Mouse (Mus musculus): ENCODE measurements around the gene Itgb2.
A peak's percentile ranks its signal among the peaks of the same experiment; 100 is the strongest.

Gene Itgb2

DNA sequence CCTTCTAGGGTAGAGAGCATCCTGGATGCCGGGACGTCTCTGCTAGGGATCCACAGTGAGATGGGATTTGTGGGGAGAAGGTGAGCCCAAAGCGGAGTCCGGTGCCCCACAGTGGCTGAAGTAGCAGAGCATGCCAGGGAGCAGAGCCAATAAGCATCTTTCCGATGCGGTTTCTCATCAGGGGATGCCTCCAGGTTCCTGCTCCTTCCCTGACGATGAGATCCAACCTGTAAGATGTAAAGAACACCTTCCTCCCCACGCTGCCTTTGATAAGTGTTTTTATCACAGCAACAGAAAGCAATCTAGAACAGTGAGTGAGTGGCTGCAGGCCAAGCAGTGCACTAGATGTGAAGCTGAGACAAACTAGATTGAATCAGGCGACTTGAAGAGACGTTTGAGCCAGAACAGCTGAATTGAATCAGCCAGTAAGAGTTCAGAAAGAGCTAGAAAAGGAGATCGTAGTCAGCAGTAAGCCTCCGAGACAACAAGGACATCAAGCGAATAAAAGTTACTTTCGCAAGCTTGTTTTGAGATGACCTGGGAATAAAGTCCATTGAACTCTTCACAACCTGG is 13.6 kb upstream of the Itgb2 start:
- DNase-seq (ENCODE audit: low spot score in 2 of 2) = no peak

DNA sequence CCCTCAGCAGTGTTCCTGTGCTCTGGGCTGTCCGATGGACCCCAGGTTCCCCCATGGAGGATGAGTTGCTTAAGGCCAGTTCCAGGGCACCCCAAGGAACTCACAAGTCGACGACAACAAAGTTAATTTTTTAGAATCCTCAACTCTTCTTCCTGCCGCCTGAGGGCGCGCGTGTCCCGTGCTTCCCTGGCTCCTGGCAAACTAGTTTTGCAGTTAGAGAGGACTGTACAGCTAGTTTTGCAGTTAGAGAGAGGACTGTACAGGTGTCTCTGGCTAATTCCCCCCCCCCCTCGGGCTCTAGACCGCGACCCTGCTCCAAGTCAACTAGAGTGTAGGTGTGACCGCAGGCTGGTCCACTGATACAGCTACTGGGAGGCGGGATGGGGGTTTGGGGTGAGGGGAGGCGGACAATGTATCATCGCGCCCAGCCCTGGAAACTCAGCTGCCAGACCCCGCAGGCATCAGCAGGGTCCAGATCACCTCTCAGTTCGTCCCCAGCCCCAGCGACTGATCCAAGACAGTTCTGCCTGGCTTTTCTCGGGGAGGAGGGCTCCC is 12.9 kb upstream of the Itgb2 start:
- DNase-seq (ENCODE audit: low spot score in 2 of 2) = peak; percentile 64 to 73

DNA sequence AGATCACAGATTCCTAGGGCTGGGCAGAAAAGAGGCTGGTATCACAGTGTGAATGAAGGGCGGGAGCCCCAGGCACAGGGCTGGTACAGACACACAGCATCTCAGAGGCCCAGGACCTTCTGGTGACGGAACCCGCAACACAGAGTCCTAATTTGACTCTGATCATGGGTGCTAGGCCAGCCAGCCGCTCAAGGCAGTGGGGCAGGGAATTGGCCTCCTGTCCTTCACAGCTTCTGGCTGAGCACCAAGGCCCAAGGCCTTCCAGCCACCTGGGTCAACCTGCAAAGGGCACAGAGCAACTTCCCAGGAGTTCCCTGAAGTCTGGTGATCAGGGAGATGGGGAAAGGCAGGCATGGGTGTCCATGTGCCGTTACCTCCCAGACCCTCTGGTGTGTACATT is 12.3 kb upstream of the Itgb2 start:
- DNase-seq (ENCODE audit: low spot score in 2 of 2) = no peak

DNA sequence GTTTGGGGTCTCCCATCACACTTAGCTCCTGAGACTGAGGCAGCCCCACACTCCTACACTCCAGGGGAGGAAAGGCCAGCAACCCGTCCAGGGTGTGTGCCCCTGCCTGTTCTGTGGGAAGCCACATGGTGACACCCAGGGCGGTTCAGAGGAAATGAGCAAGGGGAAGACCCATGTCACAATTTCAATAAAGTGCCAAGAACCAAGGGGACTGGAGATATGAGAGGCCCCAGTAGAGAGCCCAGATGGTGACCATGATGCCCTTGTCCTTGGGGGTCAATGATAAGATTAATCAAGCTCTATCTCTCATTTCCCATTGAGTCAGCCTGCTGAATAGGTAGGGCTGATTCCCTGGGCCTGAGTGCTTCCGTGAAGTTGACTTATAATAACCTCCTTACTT is 10.9 kb upstream of the Itgb2 start:
- no peak for DNase-seq (ENCODE audit: low spot score in 2 of 2)

DNA sequence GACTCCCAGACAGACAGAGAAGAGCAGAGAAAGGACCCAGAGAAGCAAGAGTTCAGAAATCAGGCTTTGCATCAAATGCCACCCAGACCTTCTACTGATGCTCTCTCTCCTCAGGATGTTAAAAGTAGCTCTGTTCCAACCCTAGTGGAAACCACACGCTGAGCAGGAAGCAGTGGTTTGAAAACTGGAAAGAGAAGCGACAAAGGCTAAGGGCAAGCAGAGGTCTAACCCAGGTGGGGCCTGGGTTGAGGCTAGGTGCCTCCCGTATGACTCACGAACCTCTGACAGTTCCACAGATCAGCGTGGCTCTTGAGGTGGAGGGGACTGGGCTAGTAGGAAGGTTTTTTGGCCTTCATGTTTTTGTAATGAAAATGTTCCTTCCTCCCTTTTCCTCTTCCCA is 9.6 kb upstream of the Itgb2 start:
- no peak for DNase-seq (ENCODE audit: low spot score in 2 of 2)

DNA sequence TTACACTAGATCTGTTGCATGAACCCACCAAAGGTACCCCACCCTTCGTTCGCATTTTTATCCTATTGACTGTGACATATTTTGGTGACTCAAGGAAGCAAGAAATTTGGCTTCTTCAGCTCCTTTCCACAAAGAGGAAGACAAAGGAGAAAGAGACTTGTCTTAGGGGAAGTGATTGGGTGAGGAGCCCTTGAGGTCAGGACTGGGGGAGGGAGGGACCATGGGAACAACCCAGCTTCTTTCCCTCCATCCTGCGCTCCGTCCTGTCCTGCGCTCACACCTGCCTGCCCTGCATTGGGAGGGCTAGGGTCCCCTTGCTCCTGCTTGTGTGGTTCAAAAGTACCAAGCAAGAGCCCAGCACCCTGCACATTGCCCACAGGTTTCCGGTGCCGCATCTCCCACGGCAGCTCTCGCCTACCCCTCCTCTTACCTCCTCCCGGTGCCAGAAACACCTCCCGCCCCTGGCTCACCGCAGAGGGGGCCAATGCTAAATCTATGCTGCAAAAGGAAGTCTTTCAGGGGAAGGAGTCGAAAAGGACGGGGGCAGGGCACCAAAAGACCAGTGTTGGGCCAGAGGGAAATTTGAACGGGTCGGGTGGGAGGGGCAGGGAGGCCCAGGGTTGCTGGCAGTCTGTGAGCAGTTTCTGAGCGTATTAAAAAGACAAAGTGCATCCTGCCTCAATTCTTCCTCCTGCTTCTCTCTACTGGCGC is 7.9 kb upstream of the Itgb2 start:
- no peak for DNase-seq (ENCODE audit: low spot score in 2 of 2)

DNA sequence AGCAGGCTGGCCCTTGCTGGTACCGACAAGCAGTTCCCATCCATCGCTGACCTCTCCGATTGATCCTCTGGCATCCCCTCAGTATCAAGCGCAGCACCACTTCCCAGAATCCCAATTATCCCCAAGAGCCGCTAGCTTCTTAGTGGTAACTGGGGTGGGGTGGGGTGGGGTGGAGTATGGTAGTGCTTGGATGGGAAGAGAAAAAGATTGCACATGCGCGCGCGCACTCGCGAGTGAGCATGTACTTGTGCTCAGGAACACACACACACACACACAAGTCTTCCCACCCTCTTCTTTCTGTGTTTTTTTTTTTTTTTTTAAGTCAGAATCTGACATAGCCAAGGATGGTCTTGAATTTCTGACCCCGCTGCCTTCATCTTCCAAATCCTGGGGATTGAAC is 7.3 kb upstream of the Itgb2 start:
- DNase-seq (ENCODE audit: low spot score in 2 of 2) = no peak

DNA sequence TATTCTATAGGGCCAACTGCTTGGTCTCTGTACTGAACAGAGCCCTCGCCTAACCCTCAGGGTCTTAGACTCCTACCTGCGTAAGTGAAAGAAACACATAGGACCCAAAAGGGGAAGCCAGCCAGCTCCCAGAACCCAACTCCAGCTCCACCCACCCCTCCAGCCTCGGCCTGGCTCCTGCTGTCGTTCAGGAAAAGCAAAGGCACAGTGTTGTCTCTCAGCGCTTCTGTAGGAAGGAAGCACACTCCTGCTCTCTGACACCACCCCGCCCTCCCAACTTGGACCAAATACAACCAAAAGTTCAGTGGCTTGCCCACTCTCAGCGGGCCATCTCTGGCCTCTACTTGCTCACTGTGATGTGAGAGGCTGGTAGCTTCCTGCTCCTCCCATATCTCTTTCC is 6.7 kb upstream of the Itgb2 start:
- DNase-seq (ENCODE audit: low spot score in 2 of 2) = no peak

DNA sequence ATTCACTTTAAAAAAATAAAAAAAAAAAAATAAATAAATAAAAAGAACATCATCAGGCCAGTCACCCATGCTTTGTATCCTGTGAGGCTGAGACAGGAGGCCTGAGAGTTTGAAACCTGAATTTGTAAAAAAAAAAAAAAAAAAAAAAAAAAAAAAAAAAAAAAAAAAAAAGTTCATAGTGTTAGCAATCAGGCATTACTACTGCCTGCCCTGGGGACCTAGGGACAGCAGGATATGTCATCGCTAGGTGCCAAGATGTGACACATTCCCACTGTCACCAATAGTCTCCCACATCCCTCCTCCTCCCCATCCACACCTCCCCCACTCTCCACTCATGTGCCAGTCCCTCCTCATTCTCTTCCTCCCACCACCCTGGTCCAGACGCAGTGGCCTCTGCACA is 3.6 kb upstream of the Itgb2 start:
- DNase-seq (ENCODE audit: low spot score in 2 of 2) = no peak

DNA sequence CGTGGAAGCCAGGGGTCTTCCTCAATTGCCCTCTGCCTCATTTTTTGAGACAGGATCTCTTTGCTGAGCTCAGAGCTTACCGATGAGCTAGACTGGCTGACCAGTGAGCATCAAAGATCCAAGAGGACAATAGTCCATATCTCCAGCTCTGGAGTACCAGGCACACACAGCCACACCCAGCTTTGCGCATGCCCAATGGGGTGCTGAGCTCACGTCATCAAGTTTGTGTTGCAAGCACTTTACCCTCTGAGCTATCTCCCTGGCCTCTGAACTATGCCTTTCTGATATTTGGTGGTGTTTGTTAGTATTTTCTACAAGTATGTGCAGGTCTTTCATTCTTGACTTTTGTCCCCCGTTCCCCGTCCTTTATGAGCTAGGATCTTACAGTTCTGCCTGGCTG is 1.4 kb upstream of the Itgb2 start:
- no peak for DNase-seq (ENCODE audit: low spot score in 2 of 2)

DNA sequence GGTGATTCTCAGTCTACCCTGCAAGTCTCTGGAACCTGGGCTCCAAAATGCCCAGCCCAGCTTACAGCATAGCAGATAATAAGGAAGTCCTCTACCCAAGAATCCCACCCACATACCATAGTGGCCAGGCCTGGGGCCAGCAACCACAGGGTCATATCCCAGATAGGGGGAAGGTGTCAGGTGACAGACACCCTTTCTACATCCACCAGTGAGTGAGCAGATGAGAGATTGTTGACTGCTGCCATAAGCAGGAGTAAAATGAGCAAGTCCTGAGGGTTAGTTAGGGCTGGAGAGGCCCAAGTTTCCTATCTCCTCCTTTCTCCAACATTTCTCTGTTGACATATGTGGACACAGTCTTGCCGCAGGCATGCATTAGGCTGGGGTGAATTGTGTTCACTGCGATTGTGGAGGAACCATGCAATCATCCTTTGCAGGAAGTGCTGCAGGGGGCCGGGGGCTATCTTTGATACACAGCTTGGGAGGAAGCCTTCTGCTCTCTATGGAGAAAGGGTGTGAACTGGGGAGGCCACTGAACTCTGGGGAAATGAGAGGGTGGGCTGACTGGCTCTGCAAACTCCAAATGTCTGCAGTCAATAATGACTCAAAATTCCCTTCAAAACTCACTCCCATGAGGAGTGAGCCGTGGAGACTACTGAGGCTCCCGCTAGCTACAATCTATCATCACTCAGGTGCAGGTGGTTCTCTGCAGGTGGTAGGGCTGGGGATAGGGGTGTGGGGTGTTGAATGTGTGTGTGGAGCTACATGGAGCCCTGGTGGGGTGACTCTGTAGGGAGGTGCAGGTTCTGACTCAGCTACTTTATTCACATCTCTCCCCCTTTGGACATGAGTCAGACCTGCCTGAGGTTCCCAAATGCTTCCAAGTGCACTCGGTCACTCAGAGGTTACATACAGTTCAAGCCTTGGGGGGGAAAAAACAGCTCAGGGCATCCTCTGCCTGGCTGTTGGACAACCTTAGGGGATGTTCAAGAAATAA is 1.3 kb downstream of the Itgb2 start:
- DNase-seq (ENCODE audit: low spot score in 2 of 2) = no peak

DNA sequence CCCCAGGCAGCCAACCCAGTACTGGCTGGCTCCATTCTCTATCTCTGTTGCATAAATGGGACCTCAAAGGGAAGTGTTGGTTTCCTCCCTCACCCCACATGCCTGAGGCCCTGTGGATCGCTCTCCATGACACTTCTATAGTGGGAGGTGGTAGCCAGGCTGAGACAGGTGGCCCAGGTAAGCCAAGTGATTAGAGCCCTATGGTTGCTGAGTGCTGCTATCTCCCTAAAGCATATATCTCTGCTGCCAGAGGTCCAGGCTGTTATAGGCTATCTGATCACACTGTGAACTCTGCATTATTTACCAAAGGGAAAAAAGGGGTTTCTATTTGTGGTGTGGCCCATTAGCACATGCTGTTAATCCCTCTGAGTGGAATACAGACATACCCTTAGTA is 2.0 kb downstream of the Itgb2 start:
- DNase-seq (ENCODE audit: low spot score in 2 of 2) = no peak

DNA sequence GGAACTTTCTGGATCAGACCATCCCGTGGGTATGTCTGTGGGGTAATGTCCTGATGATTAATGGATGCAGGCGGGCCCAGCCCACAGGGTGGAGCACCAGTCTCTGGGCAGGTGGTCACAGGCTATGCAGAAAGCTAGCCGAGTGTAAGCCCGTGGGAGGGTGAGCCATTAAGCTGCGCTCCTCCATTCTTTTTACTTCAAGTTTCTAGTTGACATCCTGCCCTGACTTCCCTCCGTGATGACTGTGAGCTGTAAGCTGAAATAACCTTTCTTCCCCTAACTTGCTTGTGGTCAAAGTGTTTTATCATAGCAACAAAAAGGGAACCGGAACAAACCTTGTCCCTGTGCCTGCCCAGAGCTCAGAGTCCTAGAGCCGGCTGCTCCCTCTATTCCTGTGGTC is 6.7 kb downstream of the Itgb2 start:
- DNase-seq (ENCODE audit: low spot score in 2 of 2) = no peak

DNA sequence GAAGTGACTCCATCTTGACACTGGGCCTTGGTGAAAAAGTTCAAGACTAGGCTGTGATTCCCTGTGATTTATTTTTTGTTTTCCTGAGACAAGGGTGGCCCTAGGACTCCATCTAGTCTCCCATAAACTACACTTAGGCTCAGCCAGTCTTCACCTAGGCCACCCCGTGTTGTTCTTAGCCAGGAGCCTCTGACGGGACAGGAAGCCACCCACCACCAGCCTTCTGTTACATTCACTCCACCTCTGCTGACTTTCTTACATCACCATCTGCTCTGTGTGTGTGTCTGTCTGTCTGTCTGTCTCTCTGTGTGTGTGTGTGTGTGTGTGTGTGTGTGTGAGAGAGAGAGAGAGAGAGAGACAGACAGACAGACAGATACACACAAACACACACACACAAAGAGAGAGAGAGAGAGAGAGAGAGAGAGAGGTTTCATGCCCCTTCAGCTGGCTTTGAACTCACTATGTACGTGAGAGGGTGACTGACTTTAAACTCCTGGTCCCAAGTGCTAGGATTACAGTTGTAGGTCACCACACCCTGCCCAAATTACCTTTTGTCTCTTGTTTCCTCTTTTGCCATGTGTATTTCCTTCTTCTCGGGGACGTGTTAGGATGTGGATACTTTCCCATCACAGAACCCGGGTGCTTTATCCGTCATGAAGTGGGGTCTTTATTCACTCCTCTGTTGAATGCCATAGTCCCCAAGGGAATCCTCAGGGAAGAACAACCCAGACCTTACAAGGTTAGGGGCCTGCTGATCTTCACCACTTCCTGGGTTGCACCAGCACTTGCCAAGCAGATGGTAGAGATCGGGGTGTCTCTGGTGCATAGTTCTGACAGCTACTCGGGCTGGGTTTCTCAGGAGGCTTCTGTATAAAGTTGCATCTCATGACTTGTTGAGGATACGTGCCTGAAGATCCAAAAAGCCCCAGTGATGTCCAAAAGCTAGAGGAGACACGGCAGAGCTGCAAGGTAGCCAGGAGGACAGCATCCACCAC is 7.5 kb downstream of the Itgb2 start:
- no peak for DNase-seq (ENCODE audit: low spot score in 2 of 2)

DNA sequence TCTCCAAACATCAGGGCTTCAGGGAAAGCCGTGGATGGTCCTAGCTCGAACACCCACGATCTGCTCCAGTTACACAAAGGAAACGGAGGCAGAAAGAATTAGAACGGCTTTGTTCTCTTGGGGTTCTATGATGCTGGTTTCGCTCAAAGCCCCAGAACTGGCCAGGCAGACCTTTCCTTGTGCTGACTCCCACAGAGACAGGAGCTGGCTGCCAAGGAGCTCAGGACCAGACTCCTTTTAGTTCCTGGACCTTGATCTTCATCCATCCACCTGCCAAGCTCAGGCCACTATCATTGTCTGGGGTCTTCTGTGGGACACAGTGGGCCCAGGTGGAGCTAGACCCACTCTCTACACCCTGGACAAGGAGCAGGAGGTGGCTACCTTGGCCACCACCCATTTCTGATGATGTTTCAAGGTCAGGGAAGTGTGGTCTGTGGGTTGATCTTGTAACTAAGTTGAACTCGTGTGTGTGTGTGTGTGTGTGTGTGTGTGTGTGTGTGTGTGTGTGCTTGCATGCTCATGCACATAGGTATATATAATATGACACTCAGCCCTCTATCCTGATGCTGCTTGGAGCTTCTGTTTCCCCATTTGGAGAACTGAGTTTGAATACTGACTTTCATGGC is 9.4 kb downstream of the Itgb2 start:
- no peak for DNase-seq (ENCODE audit: low spot score in 2 of 2)

DNA sequence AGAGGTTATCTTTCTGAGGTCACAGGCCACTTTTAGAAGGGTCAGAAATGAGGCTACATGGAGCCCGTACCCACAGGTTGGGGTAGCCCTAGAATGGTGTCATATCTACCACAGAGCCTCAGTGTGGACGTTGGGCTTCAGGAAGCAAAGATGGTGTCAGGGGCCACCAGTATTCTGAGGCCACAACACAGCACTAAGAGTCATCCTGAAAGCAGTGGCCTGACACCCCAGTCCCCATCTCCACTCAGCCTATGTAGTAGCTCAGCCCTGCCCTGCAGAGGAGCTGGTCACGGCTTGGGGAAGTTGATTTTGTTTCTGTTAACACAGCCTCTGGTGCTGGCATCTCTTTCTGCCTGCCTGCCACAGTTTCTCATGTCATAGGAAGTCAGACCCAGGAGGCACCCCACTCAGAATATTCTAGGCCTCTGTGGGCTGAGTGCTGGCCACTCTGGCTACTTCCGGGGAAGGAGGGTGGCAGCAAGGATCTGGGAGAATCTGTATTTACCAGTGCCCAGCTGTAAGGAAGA is 10.6 kb downstream of the Itgb2 start:
- no peak for DNase-seq (ENCODE audit: low spot score in 2 of 2)

DNA sequence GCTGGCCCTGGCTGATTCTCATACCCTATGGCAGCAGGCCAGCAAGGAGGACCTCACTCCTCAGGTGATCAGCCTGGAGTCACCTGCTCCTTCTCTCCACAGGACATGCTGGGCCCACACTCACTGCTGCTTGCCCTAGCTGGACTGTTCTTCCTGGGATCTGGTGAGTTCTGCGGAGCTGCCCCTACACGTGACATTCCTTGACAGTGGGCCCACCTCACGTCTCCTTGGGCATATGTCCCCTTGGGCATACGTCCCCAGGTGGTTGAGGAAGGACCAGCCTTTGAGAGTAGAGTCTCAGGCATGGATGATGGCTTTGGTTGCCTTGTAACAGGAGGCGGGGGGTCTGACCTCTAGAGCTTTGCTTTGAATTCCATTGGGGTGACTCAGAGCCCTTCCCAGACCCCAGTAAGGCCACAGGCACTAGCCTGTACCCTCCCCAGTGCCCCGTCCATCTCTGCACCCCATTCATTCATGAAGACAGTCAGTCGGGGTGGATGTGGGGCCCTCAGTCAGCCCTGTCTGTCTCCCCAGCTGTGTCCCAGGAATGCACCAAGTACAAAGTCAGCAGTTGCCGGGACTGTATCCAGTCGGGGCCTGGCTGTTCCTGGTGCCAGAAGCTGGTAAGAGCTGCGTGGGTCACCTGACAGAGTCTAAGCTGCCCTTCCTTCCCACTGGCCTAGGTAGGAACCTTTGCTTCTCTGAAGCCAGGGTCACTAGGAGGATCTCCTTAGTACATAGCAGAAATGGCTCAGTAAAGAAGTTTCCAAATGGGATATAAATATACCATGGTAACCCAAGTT is 12.0 kb downstream of the Itgb2 start:
- no peak for DNase-seq (ENCODE audit: low spot score in 2 of 2)

DNA sequence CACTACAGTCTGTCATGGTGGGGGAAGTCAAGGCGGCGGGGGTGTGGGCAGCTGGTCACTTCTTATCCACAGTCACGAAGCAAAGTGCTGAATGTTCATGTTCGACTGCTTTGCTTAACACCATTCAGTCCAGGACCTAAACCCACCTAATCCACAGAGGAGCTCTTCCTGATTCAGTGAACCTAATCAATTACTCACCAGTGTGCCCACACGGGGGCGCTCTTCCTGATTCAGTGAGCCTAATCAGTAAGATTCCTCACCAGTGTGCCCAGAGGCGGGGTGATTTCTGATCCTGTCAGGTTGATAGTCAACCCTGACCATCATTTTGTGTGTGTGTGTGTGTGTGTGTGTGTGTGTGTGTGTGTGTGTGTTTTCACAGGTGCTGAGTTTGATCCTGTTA is 13.2 kb downstream of the Itgb2 start:
- DNase-seq (ENCODE audit: low spot score in 2 of 2) = no peak

DNA sequence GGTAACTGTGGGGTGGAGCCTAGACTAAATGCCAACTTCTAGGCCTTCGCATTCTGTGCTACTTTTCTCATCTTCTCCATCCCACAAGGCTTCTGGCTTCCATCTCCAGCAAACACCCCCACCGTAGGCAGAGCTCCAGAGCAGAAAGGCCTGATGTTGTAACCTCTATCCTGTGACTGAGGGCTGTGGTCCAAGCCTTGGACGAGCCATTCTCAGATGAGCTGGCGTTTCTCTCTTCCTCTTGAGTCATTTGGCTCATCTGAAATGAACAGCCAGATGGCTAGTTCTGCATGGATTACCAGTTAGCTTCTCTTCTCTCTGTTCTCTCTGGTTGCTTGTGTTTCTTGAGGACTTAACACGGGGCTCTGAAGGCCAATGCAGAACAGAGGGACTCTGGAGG is 14.9 kb downstream of the Itgb2 start:
- DNase-seq (ENCODE audit: low spot score in 2 of 2) = peak; percentile 43 to 47

DNA sequence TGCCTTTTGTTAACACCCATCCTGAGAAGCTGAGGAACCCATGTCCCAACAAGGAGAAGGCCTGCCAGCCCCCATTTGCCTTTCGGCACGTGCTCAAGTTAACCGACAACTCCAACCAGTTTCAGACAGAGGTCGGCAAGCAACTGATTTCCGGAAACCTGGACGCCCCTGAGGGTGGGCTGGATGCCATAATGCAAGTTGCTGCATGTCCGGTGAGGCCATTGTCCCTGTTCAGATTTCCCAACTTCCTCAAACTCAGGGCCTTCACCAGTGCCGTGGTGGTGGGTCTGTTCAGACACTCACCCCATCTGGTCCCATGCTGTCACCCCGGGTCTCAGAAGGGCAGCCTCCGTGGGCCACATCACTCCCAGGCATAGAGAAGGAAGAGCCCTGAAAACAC is 18.5 kb downstream of the Itgb2 start:
- DNase-seq (ENCODE audit: low spot score in 2 of 2) = no peak
